Mouse (Mus musculus) lung, adult 2 months (tissue): ENCODE data around the gene Rnaset2b.
"Not testable (repeated sequence)": the region's sequence is repeated elsewhere in the genome, so short reads cannot be mapped to it uniquely, and the experiment has no call there.

Source experiments
- CTCF ChIP-seq: fragments of 200-500 bp; IDR thresholded peaks from 2 replicates; pipeline ENCODE4 v1.5.1; 2011; ENCODE audit warnings: mild to moderate bottlenecking, low read length, control low read depth; ENCODE audit not compliant: insufficient read depth
- POLR2A ChIP-seq: fragments of 200-500 bp; IDR thresholded peaks from 2 replicates; pipeline ENCODE4 v1.6.1; 2011; ENCODE audit warnings: low read depth, mild to moderate bottlenecking, control low read depth, low read length, borderline replicate concordance; ENCODE audit errors: extremely low read depth

GRCm38 (mm10) chr17:6995504-6995903 lies 25.1 kb downstream of the Rnaset2b start:
- TF ChIP-seq POLR2A, CTCF: not testable (repeated sequence)
